Mouse (Mus musculus) small intestine, adult 2 months (tissue): ENCODE measurements at regions not wholly inside any gene's neighbourhood (a gene's known extent, or its start where the extent isn't known, plus 50 kb on each side); places are given as distances from the start of the nearest gene placed in this dataset.

Experiments used
- CTCF ChIP-seq: fragments of 200-500 bp; IDR thresholded peaks from 2 replicates; pipeline ENCODE4 v1.5.1; 2012; ENCODE audit warnings: low read depth, mild to moderate bottlenecking, control low read depth, inconsistent platforms, low read length, moderate library complexity, mixed read lengths; ENCODE audit not compliant: insufficient replicate concordance, insufficient read length; ENCODE audit errors: extremely low read depth
- POLR2A ChIP-seq: fragments of 200-500 bp; IDR thresholded peaks from 2 replicates; pipeline ENCODE4 v1.6.1; 2012; ENCODE audit warnings: low read depth, mild to moderate bottlenecking, control low read depth, inconsistent platforms, low read length, moderate library complexity

GRCm38 (mm10) chr7:113149966-113150470 is 57.2 kb upstream of the Arntl start:
- TF ChIP-seq CTCF (no peak), POLR2A (no peak)
